Comparison of ENCODE assay signal across 19 mouse cellular contexts in genomic region chr5:114299156-114299855, GRCm38 (mm10). TPM values are rescaled to one million over a fixed set of nuclear protein-coding genes. Genes with fewer than 3 reads are reported as not detected.
DNase-seq lines count a peak whose midpoint lies in the region; ATAC-seq and TF ChIP-seq lines count a peak whose summit lies in the region.
"Had no signal": no experiment of that assay in that cellular context is flagged by ENCODE, and none has a peak within 500 bp of the region (broad histone marks: within the 10 kb centered on the region; RNA-seq: fewer than 3 reads in every experiment).

No protein-coding gene starts in this region.

- no peak for ATAC-seq in hindbrain, postnatal 0 days
- ATAC-seq in forebrain, embryonic 12.5 days (ENCODE audit: low FRiP score): peak; percentile 40
- no peak for ATAC-seq in hindbrain, embryonic 16.5 days
- ATAC-seq in erythroblast, adult 5-6 weeks (replicated peaks; ENCODE audit: low FRiP score, poor library complexity, severe bottlenecking): no peak
- ATAC-seq: liver, embryonic 12.5 days had no signal

- H3K4me1 ChIP-seq in hindbrain, embryonic 10.5 days (replicated peaks): peaks cover 38% of the 10 kb centered on the region
- peaks cover 4% of the 10 kb centered on the region; the same call in 1 of the 2 replicates for H3K4me1 ChIP-seq in hindbrain, postnatal 0 days (ENCODE audit: insufficient read depth, low read length)
- peaks cover 52% of the 10 kb centered on the region for H3K4me1 ChIP-seq in forebrain, embryonic 12.5 days
- peaks cover 11% of the 10 kb centered on the region for H3K4me1 ChIP-seq in hindbrain, embryonic 16.5 days (ENCODE audit: control insufficient read depth, insufficient read depth, low read depth, low read length)

- peak overlapping the region; percentile 16; the same call in 1 of the 2 replicates for H3K4me3 ChIP-seq in hindbrain, embryonic 10.5 days
- no peak overlapping the region for H3K4me3 ChIP-seq in hindbrain, postnatal 0 days (ENCODE audit: low read length)
- H3K4me3 ChIP-seq in forebrain, embryonic 12.5 days (replicated peaks): no peak overlapping the region
- no peak overlapping the region for H3K4me3 ChIP-seq in hindbrain, embryonic 16.5 days (ENCODE audit: low read length)
- H3K4me3 ChIP-seq: erythroblast, embryonic 14.5 days; liver, embryonic 12.5 days had no signal

- no peaks in the 10 kb centered on the region for H3K36me3 ChIP-seq in hindbrain, embryonic 10.5 days
- no peaks in the 10 kb centered on the region for H3K36me3 ChIP-seq in hindbrain, postnatal 0 days (ENCODE audit: insufficient read depth, low read length)
- H3K36me3 ChIP-seq in forebrain, embryonic 12.5 days (replicated peaks): no peaks in the 10 kb centered on the region
- no peaks in the 10 kb centered on the region for H3K36me3 ChIP-seq in hindbrain, embryonic 16.5 days (ENCODE audit: control insufficient read depth, insufficient read depth, low read length)
- H3K36me3 ChIP-seq: liver, embryonic 12.5 days had no signal

- no peak for TF ChIP-seq CTCF in hindbrain, postnatal 0 days (IDR thresholded peaks at IDR 0.05; ENCODE audit: low read depth)

- no peak overlapping the region for H3K4me2 ChIP-seq in hindbrain, postnatal 0 days (ENCODE audit: low read depth, low read length)
- peak overlapping the region; percentile 25 for H3K4me2 ChIP-seq in forebrain, embryonic 12.5 days
- H3K4me2 ChIP-seq in hindbrain, embryonic 16.5 days (ENCODE audit: low read length): no peak overlapping the region; the same call in 1 of the 2 replicates
- H3K4me2 ChIP-seq: liver, embryonic 12.5 days had no signal

- H3K9ac ChIP-seq in hindbrain, postnatal 0 days (replicated peaks; ENCODE audit: low read length): no peak overlapping the region
- no peak overlapping the region for H3K9ac ChIP-seq in forebrain, embryonic 12.5 days
- H3K9ac ChIP-seq in hindbrain, embryonic 16.5 days (ENCODE audit: low read depth, low read length): no peak overlapping the region
- H3K9ac ChIP-seq: liver, embryonic 12.5 days had no signal

- H3K9me3 ChIP-seq in hindbrain, embryonic 10.5 days: no peaks in the 10 kb centered on the region
- no peaks in the 10 kb centered on the region for H3K9me3 ChIP-seq in hindbrain, postnatal 0 days (ENCODE audit: low read length)
- no peaks in the 10 kb centered on the region for H3K9me3 ChIP-seq in forebrain, embryonic 12.5 days
- H3K9me3 ChIP-seq in hindbrain, embryonic 16.5 days (ENCODE audit: control insufficient read depth, low read length): no peaks in the 10 kb centered on the region
- H3K9me3 ChIP-seq: liver, embryonic 12.5 days had no signal

- peak; percentile 61 for DNase-seq in hindbrain, embryonic 10.5 days (ENCODE audit: low spot score)
- DNase-seq in hindbrain, postnatal 0 days (ENCODE audit: low spot score): no peak
- DNase-seq in retina, embryonic 14.5 days (ENCODE audit: low spot score): peak; percentile 88
- DNase-seq in adrenal gland, adult 2 months: no peak
- DNase-seq in testis, postnatal 14 days (ENCODE audit: low spot score): no peak
- DNase-seq: adrenal gland, postnatal 36 days; layer of hippocampus, adult 9-11 months; thymus, postnatal 25 days had no signal

- peaks cover 92% of the 10 kb centered on the region for H3K27me3 ChIP-seq in hindbrain, embryonic 10.5 days (ENCODE audit: insufficient read depth, poor library complexity, severe bottlenecking)
- H3K27me3 ChIP-seq in hindbrain, postnatal 0 days (ENCODE audit: insufficient read depth, low read length): no peaks in the 10 kb centered on the region
- peaks cover 63% of the 10 kb centered on the region for H3K27me3 ChIP-seq in forebrain, embryonic 12.5 days
- H3K27me3 ChIP-seq in hindbrain, embryonic 16.5 days (replicated peaks; ENCODE audit: control insufficient read depth, insufficient read depth, low read length): peaks cover 16% of the 10 kb centered on the region

- WGBS in hindbrain, embryonic 10.5 days: 41% methylated on average over 22 of the region's 22 CpGs
- 15% methylated on average over 22 of the region's 22 CpGs for WGBS in hindbrain, postnatal 0 days
- 19% methylated on average over 22 of the region's 22 CpGs for WGBS in forebrain, embryonic 12.5 days
- WGBS in hindbrain, embryonic 16.5 days: 24% methylated on average over 22 of the region's 22 CpGs

- peak overlapping the region; percentile 73 for H3K27ac ChIP-seq in hindbrain, embryonic 10.5 days
- H3K27ac ChIP-seq in hindbrain, postnatal 0 days: no peak overlapping the region
- peak overlapping the region; percentile 65; the same call in 1 of the 2 replicates for H3K27ac ChIP-seq in forebrain, embryonic 12.5 days
- H3K27ac ChIP-seq in hindbrain, embryonic 16.5 days (ENCODE audit: low read depth, low read length): peak overlapping the region; percentile 6; the same call in 1 of the 2 replicates
- H3K27ac ChIP-seq: liver, embryonic 12.5 days had no signal

RNA-seq across cellular contexts. Expression of gene Myo1h, which starts 10.3 kb away (rescaled TPM):
- polyA plus RNA-seq in hindbrain, embryonic 10.5 days (2016; fragmentation: Nextera tagmentation; extraction: Ambion mirVana): 0.59 and 0.73 TPM in 2 replicates
- total RNA-seq in hindbrain, postnatal 0 days (2014; rRNA removed): 0.72 TPM in 1 of 2 replicates, not detected in the other
- 0.56 and 0.72 TPM in 2 replicates for polyA plus RNA-seq in hindbrain, postnatal 0 days (2015; fragmentation: Nextera tagmentation; extraction: Ambion mirVana)
- 1.00 and 1.0 TPM in 2 replicates for polyA plus RNA-seq in forebrain, embryonic 12.5 days (2016; fragmentation: Nextera tagmentation; extraction: Ambion mirVana)
- 0.85 and 1.0 TPM in 2 replicates for polyA plus RNA-seq in hindbrain, embryonic 16.5 days (2015; fragmentation: Nextera tagmentation; extraction: Ambion mirVana)
- not detected in 2 replicates for total RNA-seq in erythroblast, adult 5-6 weeks (2015; ENCODE audit: low replicate concordance)
- 0.84 TPM in 1 of 2 replicates, not detected in the other for total RNA-seq in erythroblast, adult 5-6 weeks (2017; ENCODE audit: low replicate concordance)
- under 1 TPM; 0.49 to 0.97 TPM for total RNA-seq in adrenal gland, adult 2 months (2021)
- 0.22 TPM in 1 of 2 replicates, not detected in the other for polyA plus RNA-seq in adrenal gland, adult 2 months (2012; rRNA removed)
- total RNA-seq: gastrocnemius, adult 8-10 months had no signal
- polyA plus RNA-seq: erythroblast, embryonic 14.5 days had no signal

RNA-seq across cellular contexts. Expression of gene Foxn4, which starts 25.7 kb away (rescaled TPM):
- polyA plus RNA-seq in hindbrain, embryonic 10.5 days (2016; fragmentation: Nextera tagmentation; extraction: Ambion mirVana): 4.0 and 4.2 TPM in 2 replicates
- total RNA-seq in hindbrain, postnatal 0 days (2014; rRNA removed): 0.47 and 1.4 TPM in 2 replicates
- polyA plus RNA-seq in hindbrain, postnatal 0 days (2015; fragmentation: Nextera tagmentation; extraction: Ambion mirVana): 0.36 and 0.47 TPM in 2 replicates
- 0.41 and 0.82 TPM in 2 replicates for polyA plus RNA-seq in forebrain, embryonic 12.5 days (2016; fragmentation: Nextera tagmentation; extraction: Ambion mirVana)
- polyA plus RNA-seq in hindbrain, embryonic 16.5 days (2015; fragmentation: Nextera tagmentation; extraction: Ambion mirVana): 0.11 and 0.29 TPM in 2 replicates
- not detected in 2 replicates for total RNA-seq in erythroblast, adult 5-6 weeks (2015; ENCODE audit: low replicate concordance)
- total RNA-seq in erythroblast, adult 5-6 weeks (2017; ENCODE audit: low replicate concordance): not detected in 2 replicates
- total RNA-seq in adrenal gland, adult 2 months (2021): not detected
- not detected in 2 replicates for polyA plus RNA-seq in adrenal gland, adult 2 months (2012; rRNA removed)
- total RNA-seq: adrenal gland, postnatal 36 days; gastrocnemius, adult 8-10 months; heart, adult 8-10 months; heart, postnatal 14 days; left cerebral cortex, postnatal 25 days; megakaryocyte-erythroid progenitor cell, adult 5-6 weeks had no signal
- polyA plus RNA-seq: erythroblast, embryonic 14.5 days; intestine, embryonic 16.5 days; liver, embryonic 12.5 days had no signal

Comparison
In these comparisons a context has a peak if more than half of its experiments do, and no peak if none do; other contexts are left out.
1. DNase-seq: peak in hindbrain, embryonic 10.5 days (single experiment) and retina, embryonic 14.5 days (single experiment); none in hindbrain, postnatal 0 days (single experiment), adrenal gland, adult 2 months (single experiment) and testis, postnatal 14 days (single experiment).